Mouse (Mus musculus) central nervous system, embryonic 14 days (tissue): ENCODE results near the gene Dmbx1. TPM values are rescaled to one million over a fixed set of nuclear protein-coding genes. Genes with fewer than 3 reads are reported as not detected.

Experiments used
- polyA plus RNA-seq: library from polyadenylated mRNA; depleted of rRNA; stranded (reverse); fragments of >200 nt; gene quantifications from 2 replicates; pipeline ENCODE4 v1.2.3, GENCODE M21; 2012; rRNA removed

Dmbx1 gene
- polyA plus RNA-seq = 3.8 and 5.6 TPM in 2 replicates

DNA sequence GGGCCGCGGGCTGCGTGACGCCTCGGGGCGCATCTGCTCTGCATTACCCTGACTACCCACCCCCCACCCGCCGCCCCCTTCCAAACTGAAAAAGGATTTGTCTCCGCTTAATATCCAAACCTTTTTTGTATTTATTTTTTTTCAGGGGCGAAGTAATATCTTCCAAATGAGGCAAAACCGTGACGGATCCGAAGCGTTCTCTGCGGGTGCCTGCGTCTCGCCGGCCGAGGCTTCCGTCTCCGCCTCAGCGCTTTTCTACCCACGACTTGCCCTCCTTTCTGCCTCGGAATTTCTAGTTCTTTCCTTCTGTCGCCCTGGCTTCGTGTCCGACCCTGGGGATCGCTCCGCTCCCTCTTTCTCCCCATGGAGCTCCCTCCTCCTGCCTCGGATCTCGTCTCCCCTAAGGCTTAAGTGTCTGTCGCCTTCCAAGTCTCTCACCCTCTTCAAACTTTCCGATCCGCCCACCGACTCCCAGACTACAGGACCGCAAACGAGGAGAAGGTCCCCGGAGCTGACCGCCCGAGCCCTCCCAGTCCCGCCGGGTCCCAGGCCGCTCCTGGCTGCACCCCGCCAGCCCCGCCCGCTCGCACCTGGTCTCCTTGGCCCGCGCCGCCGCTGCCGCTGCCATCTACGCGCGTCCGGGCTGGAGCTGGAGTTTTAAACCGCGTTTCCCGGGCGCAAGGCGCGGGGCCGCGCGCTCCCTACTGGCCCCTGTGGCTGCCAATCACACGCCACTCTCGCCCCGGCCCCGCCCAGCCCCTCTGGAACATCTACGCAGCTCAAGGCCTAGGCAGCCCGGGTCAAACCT lies at the start of gene Dmbx1:
Dmbx1 (minus strand) TSS at position 632 of the 808 bp plus-strand sequence.

DNA sequence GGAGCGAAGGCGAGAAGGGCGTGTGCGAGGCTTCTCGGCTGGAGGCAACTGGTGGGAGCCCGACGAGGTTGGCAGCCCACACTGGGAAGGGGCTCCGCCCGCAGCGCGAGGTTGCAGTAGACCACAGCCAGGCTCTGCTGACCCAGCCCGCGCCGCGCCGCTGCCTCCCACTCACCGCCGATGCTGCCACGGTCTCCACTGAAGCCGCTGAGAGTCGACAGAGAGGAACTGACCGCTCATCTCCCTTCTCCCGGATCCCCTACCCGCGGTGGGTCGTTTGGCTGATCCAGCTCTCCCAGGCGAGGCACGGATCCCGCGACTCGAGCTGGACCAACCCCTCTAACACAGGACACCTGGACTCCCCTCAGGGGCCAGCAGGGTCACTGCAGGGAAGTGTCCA lies 49.2 kb downstream of the Dmbx1 start, which contains the start of gene 6430628N08Rik:
6430628N08Rik (plus strand) TSS at position 113 of the 400 bp plus-strand sequence.

DNA sequence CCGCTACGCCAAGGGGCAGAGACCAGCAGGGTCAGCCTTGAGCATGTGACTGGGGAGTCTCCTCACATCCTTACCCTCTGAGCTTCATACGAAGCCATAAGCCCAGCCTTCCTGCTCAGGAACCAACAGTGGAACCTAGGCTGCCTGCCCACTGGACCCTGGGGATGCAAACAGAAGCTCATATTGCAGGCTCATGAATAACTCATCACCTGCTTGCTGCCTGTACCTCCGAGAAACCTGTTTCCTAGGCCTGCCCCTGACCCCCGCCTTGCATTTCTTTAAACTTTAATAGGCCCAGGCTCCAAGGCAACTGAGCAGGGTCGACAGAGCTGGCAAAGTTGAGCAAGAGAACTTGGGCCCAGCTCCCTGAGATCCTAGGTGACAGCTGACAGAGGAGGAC lies 55.7 kb downstream of the Dmbx1 start, which contains the start of gene Kncn:
Kncn (plus strand) TSS at position 379 of the 400 bp plus-strand sequence.

Other genes with a start within 250 kb of the Dmbx1 start
- 18.9 and 19.0 TPM in 2 replicates for gene Efcab14, start 202.2 kb downstream of the Dmbx1 start, polyA plus RNA-seq
- gene Tex38, start 158.9 kb downstream of the Dmbx1 start, polyA plus RNA-seq = 0.37 and 0.46 TPM in 2 replicates
- 28.0 and 28.7 TPM in 2 replicates for gene Atpaf1, start 155.1 kb downstream of the Dmbx1 start, polyA plus RNA-seq
- 7.2 and 9.8 TPM in 2 replicates for gene Mob3c, start 111.8 kb downstream of the Dmbx1 start, polyA plus RNA-seq
- gene Mknk1, start 100.7 kb downstream of the Dmbx1 start, polyA plus RNA-seq = 45.6 and 48.3 TPM in 2 replicates
- 0.04 and 0.11 TPM in 2 replicates for gene Kncn, start 55.5 kb downstream of the Dmbx1 start, polyA plus RNA-seq
- 0.14 and 0.20 TPM in 2 replicates for gene 6430628N08Rik, start 49.3 kb downstream of the Dmbx1 start, polyA plus RNA-seq
- gene Faah, start 78.0 kb upstream of the Dmbx1 start, polyA plus RNA-seq = 12.3 and 14.6 TPM in 2 replicates
- 8.6 and 9.5 TPM in 2 replicates for gene Nsun4, start 114.0 kb upstream of the Dmbx1 start, polyA plus RNA-seq
- gene Uqcrh, start 135.1 kb upstream of the Dmbx1 start, polyA plus RNA-seq = 512 and 551 TPM in 2 replicates
- 41.6 and 43.3 TPM in 2 replicates for gene Lrrc41, start 135.3 kb upstream of the Dmbx1 start, polyA plus RNA-seq
- gene Rad54l, start 183.8 kb upstream of the Dmbx1 start, polyA plus RNA-seq = 12.4 and 17.1 TPM in 2 replicates
- 70.4 and 74.7 TPM in 2 replicates for gene Pomgnt1, start 183.9 kb upstream of the Dmbx1 start, polyA plus RNA-seq
- 1.0 and 1.2 TPM in 2 replicates for gene Lurap1, start 211.4 kb upstream of the Dmbx1 start, polyA plus RNA-seq
- gene Tspan1, start 227.7 kb upstream of the Dmbx1 start, polyA plus RNA-seq = 0.24 and 0.26 TPM in 2 replicates
- not detected in 2 replicates for gene 1700042G07Rik, start 233.4 kb upstream of the Dmbx1 start, polyA plus RNA-seq
- not detected in 2 replicates for gene Gm49337, start 233.5 kb upstream of the Dmbx1 start, polyA plus RNA-seq